Mouse (Mus musculus) heart, embryonic 13.5 days (tissue): Measurements from ENCODE around the gene Uts2. TPM values are rescaled to one million over a fixed set of nuclear protein-coding genes. Genes with fewer than 3 reads are reported as not detected.
"Not testable (repeated sequence)": the region's sequence is repeated elsewhere in the genome, so short reads cannot be mapped to it uniquely, and the experiment has no call there.

Source experiments
- ATAC-seq: fragments of 200-750 bp; cut with Nextera tagmentation; 2 replicates; pipeline ENCODE4 v1.8.0; 2017; ENCODE audit warnings: moderate TSS enrichment; ENCODE audit not compliant: insufficient number of reproducible peaks, low FRiP score, low TSS enrichment; ENCODE audit errors: extremely low read depth
- H3K27ac ChIP-seq: fragments of 300-500 bp; sonication (generic); replicated peaks from 2 replicates; pipeline ENCODE4 v1.5.1; 2015; ENCODE audit warnings: moderate library complexity, mild to moderate bottlenecking, inconsistent platforms
- H3K27me3 ChIP-seq: fragments of 300-500 bp; sonication (generic); replicated peaks from 2 replicates; pipeline ENCODE4 v1.6.1; 2015; ENCODE audit warnings: mild to moderate bottlenecking, inconsistent platforms
- H3K36me3 ChIP-seq: fragments of 300-500 bp; sonication (generic); 2 replicates; pipeline ENCODE4 v1.6.1; 2015; ENCODE audit warnings: mild to moderate bottlenecking, inconsistent platforms
- H3K4me1 ChIP-seq: fragments of 300-500 bp; sonication (generic); 2 replicates; pipeline ENCODE4 v1.6.1; 2015; ENCODE audit warnings: inconsistent platforms
- H3K4me2 ChIP-seq: fragments of 300-500 bp; sonication (generic); 2 replicates; pipeline ENCODE4 v1.6.1; 2015; ENCODE audit warnings: inconsistent platforms, mild to moderate bottlenecking, moderate library complexity
- H3K4me3 ChIP-seq: fragments of 300-500 bp; sonication (generic); 2 replicates; pipeline ENCODE4 v1.5.1; 2015; ENCODE audit warnings: moderate library complexity, mild to moderate bottlenecking, inconsistent platforms
- H3K9ac ChIP-seq: fragments of 300-500 bp; sonication (generic); 2 replicates; pipeline ENCODE4 v1.6.1; 2015; ENCODE audit warnings: inconsistent platforms, mild to moderate bottlenecking, moderate library complexity
- H3K9me3 ChIP-seq: fragments of 300-500 bp; sonication (generic); 2 replicates; pipeline ENCODE4 v1.6.1; 2016; ENCODE audit warnings: inconsistent platforms
- WGBS: fragments of 180-500 bp; shearing (Covaris S2); methylation state at CpG from one replicate; pipeline ENCODE4 v1.1.7; 2015; ENCODE audit warnings: mixed read lengths; 5-methylcytosine and 5-hydroxymethylcytosine counted together
- polyA plus RNA-seq: library from polyadenylated mRNA; unstranded; fragments of >200 nt; fragmentation: Nextera tagmentation; extraction: Ambion mirVana; gene quantifications from 2 replicates; pipeline ENCODE4 v1.2.1, GENCODE M21; 2015

The Uts2 gene
- polyA plus RNA-seq, 1 experiment from 2014 or later: not detected

DNA sequence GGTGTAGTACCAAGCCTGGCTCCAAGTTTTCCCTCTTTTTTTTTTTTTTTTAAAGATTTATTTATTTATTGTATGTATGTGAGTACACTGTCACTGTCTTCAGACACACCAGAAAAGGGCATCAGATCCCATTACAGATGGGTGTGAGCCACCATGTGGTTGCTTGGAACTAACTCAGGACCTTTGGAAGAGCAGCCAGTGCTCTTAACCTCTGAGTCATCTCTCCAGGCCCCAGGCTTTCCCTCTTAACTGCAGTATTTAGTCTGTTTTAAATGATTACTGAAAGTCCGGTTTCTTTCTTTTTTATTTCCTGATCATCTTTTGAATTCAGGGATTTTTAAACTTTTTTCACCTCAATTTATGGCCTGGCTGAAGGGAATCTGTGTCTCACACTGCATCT, 20.5 kb downstream of the Uts2 start:
- not testable (repeated sequence) for H3K9me3 ChIP-seq, H3K4me3 ChIP-seq, H3K27me3 ChIP-seq, ATAC-seq, H3K9ac ChIP-seq, H3K4me2 ChIP-seq, H3K27ac ChIP-seq
- peaks cover 44% of the 10 kb centered on the region for H3K36me3 ChIP-seq
- peaks cover 12% of the 10 kb centered on the region for H3K4me1 ChIP-seq
- WGBS: 86% methylated on average over 1 of the region's 1 CpGs

DNA sequence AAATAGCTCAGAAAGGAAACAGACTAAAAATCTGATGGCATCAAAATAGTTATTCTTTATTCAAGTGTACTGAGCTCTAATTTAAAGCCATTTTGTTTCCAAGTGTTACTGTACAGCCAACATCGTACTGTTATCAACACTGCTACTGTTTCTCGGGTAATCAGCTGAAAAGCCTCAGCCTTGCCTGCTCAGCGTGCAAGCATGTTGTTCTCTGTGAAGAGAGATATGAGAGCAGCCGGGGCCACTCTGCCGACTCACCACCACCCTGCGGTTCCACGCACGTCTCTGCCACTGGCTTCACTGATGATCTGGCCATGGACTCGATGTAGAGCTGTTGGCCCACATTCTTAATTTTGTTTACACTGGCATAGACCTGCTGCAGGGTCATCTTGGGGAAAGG, 27.3 kb downstream of the Uts2 start:
- no peak overlapping the region for H3K4me3 ChIP-seq
- ATAC-seq: no peak
- H3K4me2 ChIP-seq: no peak overlapping the region
- no peaks in the 10 kb centered on the region for H3K27me3 ChIP-seq
- no peak overlapping the region for H3K9ac ChIP-seq
- no peaks in the 10 kb centered on the region for H3K9me3 ChIP-seq
- WGBS: 33% methylated on average over 9 of the region's 9 CpGs
- no peak overlapping the region for H3K27ac ChIP-seq
- H3K36me3 ChIP-seq: peaks cover 38% of the 10 kb centered on the region
- H3K4me1 ChIP-seq: peaks cover 12% of the 10 kb centered on the region

DNA sequence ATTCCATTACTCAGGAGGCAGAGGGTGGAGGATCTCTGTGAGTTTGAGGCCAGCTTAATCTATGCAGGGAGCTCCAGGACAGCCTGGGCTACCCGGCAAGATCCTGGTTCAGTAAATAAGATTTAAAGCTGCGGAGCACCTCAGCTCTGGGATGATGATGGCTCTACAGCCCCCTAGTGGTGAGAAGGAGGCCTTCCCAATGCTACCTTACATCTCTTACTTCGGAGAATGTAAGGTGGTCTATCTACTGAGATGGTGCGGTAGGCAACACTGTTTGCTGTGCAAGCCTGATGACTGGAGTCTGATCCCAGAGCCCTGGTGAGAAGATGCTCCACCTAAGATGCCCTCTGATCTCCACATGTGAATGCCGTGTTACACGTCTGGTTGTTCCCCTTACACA, 30.1 kb downstream of the Uts2 start:
- no peak overlapping the region for H3K27ac ChIP-seq
- peaks cover 38% of the 10 kb centered on the region for H3K36me3 ChIP-seq
- H3K4me3 ChIP-seq: no peak overlapping the region
- H3K27me3 ChIP-seq: no peaks in the 10 kb centered on the region
- no peaks in the 10 kb centered on the region for H3K9me3 ChIP-seq
- H3K4me2 ChIP-seq: no peak overlapping the region
- H3K9ac ChIP-seq: no peak overlapping the region
- peaks cover 5% of the 10 kb centered on the region for H3K4me1 ChIP-seq
- WGBS: 42% methylated on average over 6 of the region's 6 CpGs
- ATAC-seq: no peak

DNA sequence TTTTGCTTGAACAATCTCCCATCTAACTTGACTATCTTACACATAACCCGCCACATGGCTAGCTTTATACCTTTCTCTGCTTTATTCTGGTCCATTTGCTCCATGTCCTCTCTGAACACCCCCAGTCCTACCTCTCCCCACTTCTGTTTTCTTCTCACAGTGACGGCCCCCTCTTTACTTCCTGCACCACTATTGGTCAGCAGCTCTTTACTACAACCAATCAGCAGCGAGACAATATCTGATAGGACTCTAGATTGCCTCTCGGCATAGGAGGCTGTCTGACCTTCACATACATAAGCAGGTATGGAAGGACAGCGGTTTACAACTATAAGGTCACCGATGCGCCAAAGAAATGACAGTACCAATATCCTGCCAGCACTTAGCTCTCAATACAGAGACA, 39.6 kb downstream of the Uts2 start:
- Histone ChIP-seq H3K9me3 (no peaks in the 10 kb centered on the region), H3K27me3 (no peaks in the 10 kb centered on the region), H3K27ac (no peak overlapping the region), H3K4me2 (no peak overlapping the region), H3K4me3 (no peak overlapping the region), H3K4me1 (peaks cover under 1% of the 10 kb centered on the region), H3K9ac (no peak overlapping the region), H3K36me3 (peaks cover 34% of the 10 kb centered on the region)
- 76% methylated on average over 7 of the region's 7 CpGs for WGBS
- no peak for ATAC-seq

DNA sequence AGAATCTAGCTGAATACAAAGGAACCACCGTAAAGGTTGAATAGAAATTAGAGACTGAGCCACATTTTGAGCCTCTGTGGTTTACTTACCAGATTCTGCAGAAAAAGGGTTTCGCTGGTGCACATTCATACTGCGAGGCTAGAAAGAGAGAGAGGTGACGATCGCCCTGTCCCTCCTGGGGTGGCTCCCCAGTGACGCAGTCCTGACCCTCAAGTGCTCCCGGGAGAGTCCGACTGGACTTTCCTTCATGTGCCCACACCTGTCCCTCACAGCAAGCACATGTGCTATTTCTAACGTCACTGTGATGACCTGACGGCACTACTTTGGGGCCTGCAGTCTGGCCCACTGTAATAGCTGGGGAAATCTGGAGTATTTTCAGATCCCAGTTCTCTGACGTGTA, 40.9 kb downstream of the Uts2 start:
- H3K4me1 ChIP-seq: peaks cover 5% of the 10 kb centered on the region
- no peak for ATAC-seq
- H3K27ac ChIP-seq: no peak overlapping the region
- no peak overlapping the region for H3K4me3 ChIP-seq
- peaks cover 28% of the 10 kb centered on the region for H3K36me3 ChIP-seq
- no peak overlapping the region for H3K4me2 ChIP-seq
- H3K27me3 ChIP-seq: no peaks in the 10 kb centered on the region
- H3K9ac ChIP-seq: no peak overlapping the region
- WGBS: 81% methylated on average over 11 of the region's 11 CpGs
- no peaks in the 10 kb centered on the region for H3K9me3 ChIP-seq

DNA sequence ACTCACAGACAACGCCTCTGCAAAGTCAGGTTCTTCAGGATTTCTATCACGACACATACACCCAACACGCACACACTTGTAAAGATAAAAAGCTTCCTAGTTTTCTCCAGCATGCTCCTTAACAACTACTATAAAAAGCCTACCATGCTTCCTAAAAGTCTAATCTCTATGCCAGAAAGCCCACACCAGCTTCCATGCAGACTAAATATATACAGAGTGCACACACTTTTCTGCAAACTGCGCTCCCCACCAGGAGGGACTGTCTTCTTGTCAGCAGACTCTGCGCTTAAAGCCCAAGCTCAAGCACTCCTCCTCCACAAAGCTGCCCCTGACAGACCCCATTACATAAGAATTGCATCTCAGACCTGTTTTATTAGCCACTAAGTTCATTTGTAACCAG, 44.6 kb downstream of the Uts2 start:
- no peak overlapping the region for H3K4me3 ChIP-seq
- no peak for ATAC-seq
- no peak overlapping the region for H3K27ac ChIP-seq
- H3K9me3 ChIP-seq: no peaks in the 10 kb centered on the region
- H3K4me2 ChIP-seq: peak overlapping the region; percentile 35
- H3K9ac ChIP-seq: peak overlapping the region; percentile 55; the same call in 1 of the 2 replicates
- H3K36me3 ChIP-seq: peaks cover 27% of the 10 kb centered on the region
- H3K4me1 ChIP-seq: peaks cover 23% of the 10 kb centered on the region
- H3K27me3 ChIP-seq: no peaks in the 10 kb centered on the region
- WGBS: 63% methylated on average over 5 of the region's 5 CpGs

DNA sequence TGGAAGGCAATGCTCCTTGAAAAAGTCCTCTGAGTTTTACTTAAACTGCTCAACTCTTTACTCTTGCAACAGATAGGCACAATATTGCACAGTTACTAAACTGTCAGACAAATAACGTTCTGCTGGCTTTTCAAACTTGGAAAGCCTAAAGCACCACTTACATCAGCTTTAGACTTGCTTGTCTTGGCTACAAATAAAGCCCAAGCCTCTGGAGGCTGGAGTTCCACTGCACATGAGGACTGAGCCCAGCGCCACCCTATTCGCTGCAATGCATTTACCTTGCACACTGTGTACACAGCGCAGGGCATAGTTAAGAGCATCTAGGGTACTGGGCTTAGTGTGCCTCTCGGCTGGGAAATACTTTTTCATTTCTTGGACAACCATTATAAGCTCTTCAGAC, 46.4 kb downstream of the Uts2 start:
- no peak overlapping the region for H3K27ac ChIP-seq

DNA sequence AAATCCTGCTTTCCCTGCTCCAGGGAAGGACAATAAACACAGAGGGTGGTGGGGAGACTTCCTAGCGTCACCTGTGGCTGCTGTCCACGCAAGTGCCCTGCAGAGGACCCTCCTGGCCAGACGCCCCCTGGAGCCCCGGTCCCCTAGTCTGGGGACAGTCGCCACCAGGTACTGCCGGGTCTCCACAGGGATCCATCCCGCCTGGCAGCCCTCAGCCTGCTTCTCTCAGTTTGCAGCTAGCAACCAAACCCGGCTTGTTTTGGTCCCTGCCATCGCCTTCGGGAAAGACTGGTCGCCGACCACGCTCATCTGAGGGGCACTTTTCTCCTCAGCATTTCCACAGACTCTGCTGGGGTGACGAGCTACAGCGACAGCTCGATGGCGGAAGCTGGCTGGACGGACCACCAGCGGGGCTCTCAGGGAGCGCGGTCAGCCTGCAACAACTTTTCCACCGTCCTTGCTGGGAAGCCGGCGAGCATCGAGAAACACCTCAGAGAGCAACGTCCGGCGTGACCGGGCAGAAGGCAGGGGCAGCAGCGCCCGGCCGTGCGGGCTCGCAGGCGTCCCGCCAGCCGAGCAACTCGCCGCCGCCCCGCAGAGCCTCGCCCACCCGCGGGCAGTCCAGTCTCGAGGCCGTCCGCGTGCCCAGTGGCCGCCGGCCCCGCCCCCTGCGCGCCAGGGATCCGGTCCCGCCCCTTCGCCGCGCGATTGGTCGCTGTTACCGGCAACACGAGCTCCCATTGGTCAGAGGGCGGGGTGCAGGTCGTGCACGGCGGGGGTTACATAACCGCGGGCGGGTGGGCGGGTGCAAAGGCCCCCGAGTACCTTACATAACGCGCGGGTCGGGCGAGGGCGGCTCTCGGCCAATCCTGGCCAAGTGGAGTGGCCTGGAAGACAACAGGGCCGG, 47.4 kb downstream of the Uts2 start, which contains the start of gene Per3:
Gene Per3 (minus strand): TSS at position 629 of the 907 bp plus-strand sequence.
- Histone ChIP-seq H3K9me3 (no peaks in the 10 kb centered on the region), H3K4me3 (peak within 1 kb of the TSS; percentile 71), H3K27ac (peak within 1 kb of the TSS; percentile 75), H3K4me1 (peaks cover 23% of the 10 kb centered on the region), H3K27me3 (no peaks in the 10 kb centered on the region), H3K36me3 (peaks cover 36% of the 10 kb centered on the region), H3K4me2 (peak within 1 kb of the TSS; percentile 99), H3K9ac (peak within 1 kb of the TSS; percentile 89)
- WGBS: under 1% methylated on average over 68 of the region's 79 CpGs
- ATAC-seq: peak; percentile 99

More for the DNA sequence above, 46.4 kb downstream of the Uts2 start:
- ATAC-seq: no peak
- WGBS: 48% methylated on average over 5 of the region's 5 CpGs
- H3K9ac ChIP-seq: peak overlapping the region; percentile 89
- H3K4me2 ChIP-seq: peak overlapping the region; percentile 99
- peaks cover 32% of the 10 kb centered on the region for H3K36me3 ChIP-seq
- H3K27me3 ChIP-seq: no peaks in the 10 kb centered on the region
- H3K4me1 ChIP-seq: peaks cover 23% of the 10 kb centered on the region
- peak overlapping the region; percentile 71 for H3K4me3 ChIP-seq
- no peaks in the 10 kb centered on the region for H3K9me3 ChIP-seq

DNA sequence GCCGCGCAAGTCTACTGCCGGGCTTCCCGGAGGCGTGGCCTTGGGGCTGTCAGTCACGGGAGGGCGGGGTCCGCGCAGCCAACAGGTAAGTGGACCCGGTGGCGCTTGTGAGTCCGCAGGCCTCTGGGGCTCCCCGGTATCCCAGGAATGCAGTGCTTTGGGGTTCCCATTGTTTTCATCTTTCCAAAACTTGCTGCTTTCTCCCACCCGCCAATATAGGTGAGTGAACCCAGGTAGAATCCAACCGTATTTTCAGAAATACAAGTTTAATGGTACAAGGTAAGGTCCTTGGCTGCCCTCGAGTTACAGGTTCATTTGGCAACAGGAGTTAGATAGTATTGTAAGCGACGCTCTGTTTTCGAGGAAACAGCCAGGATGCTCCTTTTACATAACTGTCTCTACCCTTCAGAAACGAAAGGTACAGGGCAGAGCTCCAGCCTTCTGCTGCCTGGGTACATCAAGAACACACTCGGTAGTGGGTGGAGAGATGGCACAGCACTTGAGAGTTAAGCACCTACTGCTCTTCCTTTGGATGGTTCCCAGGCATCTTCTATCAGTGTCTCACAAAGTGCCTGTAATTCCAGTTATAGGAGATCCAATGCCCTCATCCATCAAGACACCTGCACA, 48.2 kb downstream of the Uts2 start:
- 0 out of 2 replicates have a peak overlapping the region, but pooled peaks have one; percentile 20 for H3K27ac ChIP-seq
- H3K4me1 ChIP-seq: peaks cover 23% of the 10 kb centered on the region
- WGBS: 3% methylated on average over 21 of the region's 21 CpGs
- H3K36me3 ChIP-seq: peaks cover 42% of the 10 kb centered on the region
- H3K27me3 ChIP-seq: no peaks in the 10 kb centered on the region
- peak overlapping the region; percentile 99 for H3K4me2 ChIP-seq
- H3K9me3 ChIP-seq: no peaks in the 10 kb centered on the region
- ATAC-seq: no peak
- H3K9ac ChIP-seq: peak overlapping the region; percentile 73
- H3K4me3 ChIP-seq: peak overlapping the region; percentile 71

DNA sequence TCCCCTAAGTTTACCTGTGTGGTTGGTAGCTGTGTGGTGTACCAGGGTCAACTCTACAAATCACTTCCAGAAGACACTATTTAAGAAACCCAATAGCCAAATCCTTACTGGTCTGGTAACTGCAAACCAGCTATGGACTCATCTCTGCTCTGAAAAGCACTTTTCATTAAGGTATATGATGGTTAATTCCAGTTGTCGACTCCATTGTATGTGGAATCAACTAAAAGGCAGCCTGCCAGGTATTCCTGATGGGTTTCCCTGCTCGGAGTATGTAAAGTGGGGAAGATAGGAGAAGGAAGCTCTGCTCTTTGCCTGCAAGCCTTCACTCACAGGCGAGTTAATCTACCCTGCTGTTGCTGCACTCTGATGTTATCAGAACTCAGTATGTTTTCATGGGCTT, 49.6 kb downstream of the Uts2 start:
- WGBS: 77% methylated on average over 3 of the region's 3 CpGs
- Histone ChIP-seq H3K27ac (no peak overlapping the region), H3K4me3 (no peak overlapping the region), H3K9me3 (no peaks in the 10 kb centered on the region), H3K36me3 (peaks cover 52% of the 10 kb centered on the region), H3K27me3 (no peaks in the 10 kb centered on the region), H3K9ac (no peak overlapping the region), H3K4me2 (no peak overlapping the region), H3K4me1 (peaks cover 22% of the 10 kb centered on the region)
- no peak for ATAC-seq

DNA sequence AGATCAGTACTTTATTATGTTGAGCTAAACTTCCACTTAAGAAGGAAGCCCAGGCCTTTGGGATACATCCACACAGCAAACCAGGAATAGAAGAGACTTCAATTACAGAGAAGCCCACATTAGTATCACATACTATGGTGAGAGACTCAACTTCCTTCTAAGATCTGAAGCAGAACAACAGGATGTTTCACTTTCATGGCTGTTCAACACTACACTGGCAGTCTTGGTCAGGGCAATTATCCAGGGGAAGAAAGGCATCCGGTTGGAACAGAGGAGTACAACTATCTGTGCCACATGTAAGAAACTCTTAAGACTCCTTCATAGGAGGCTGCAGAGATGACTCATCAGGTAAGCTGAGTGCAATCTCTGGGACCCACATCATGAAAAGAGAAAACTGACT, 54.3 kb downstream of the Uts2 start:
- peaks cover 92% of the 10 kb centered on the region for H3K36me3 ChIP-seq

More for the DNA sequence above, 54.3 kb downstream of the Uts2 start:
- Histone ChIP-seq H3K9ac (no peak overlapping the region), H3K27ac (no peak overlapping the region), H3K4me1 (peaks cover 3% of the 10 kb centered on the region), H3K4me3 (no peak overlapping the region), H3K9me3 (no peaks in the 10 kb centered on the region), H3K4me2 (no peak overlapping the region), H3K27me3 (no peaks in the 10 kb centered on the region)
- WGBS: 82% methylated on average over 1 of the region's 1 CpGs
- no peak for ATAC-seq
